Mouse (Mus musculus): ENCODE data around the gene Vmn1r139.
"Not testable (repeated sequence)": the region's sequence is repeated elsewhere in the genome, so short reads cannot be mapped to it uniquely, and the experiment has no call there.

The Vmn1r139 gene

GRCm38 (mm10) chr7:22068757-22069156 lies at the start of gene Vmn1r139:
TSS of gene Vmn1r139 (plus strand) at chr7:22069057.
- not testable (repeated sequence) for DNase-seq

GRCm38 (mm10) chr7:22028797-22029196 lies 40.1 kb upstream of the Vmn1r139 start, which contains the start of gene Vmn1r138:
TSS of gene Vmn1r138 (minus strand) at chr7:22028897.
- DNase-seq: not testable (repeated sequence)

- not testable (repeated sequence) for DNase-seq
Measured at GRCm38 (mm10) chr7:22056205-22056604, 12.7 kb upstream of the Vmn1r139 start, which contains the start of gene Gm6176. TSS of gene Gm6176 (minus strand) at chr7:22056305.

GRCm38 (mm10) chr7:22118145-22118544 lies 49.3 kb downstream of the Vmn1r139 start, which contains the start of gene Gm16451:
TSS of gene Gm16451 (minus strand) at chr7:22118245.
- not testable (repeated sequence) for DNase-seq

GRCm38 (mm10) chr7:22134641-22135040 lies 65.8 kb downstream of the Vmn1r139 start, which contains the start of gene Gm10666:
TSS of gene Gm10666 (minus strand) at chr7:22134741.
- not testable (repeated sequence) for DNase-seq
